Mouse (Mus musculus): ENCODE data around the gene Tgfbrap1. TPM values are rescaled to one million over a fixed set of nuclear protein-coding genes. Genes with fewer than 3 reads are reported as not detected.

Gene Tgfbrap1
- total RNA-seq, 1 experiment from 2014 or later, result 35.9 TPM

DNA sequence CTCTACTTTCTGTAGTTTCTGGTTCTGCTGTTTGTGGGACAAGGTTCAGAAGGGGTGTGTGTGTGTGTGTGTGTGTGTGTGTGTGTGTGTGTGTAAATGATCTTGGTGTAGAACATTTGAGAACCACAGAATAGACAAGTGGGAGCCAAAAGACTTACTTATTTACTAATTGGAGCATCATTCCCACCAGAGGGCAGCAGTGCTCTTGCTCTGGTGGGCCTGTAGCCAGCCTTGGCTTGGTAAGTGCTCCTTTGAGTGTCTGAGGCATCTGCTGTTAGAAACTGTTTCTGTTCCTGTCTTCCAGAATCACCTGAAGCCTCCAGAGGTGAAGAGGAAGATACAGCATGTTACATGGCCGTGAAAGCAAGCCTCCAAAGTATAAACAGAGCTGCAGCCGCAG, 14.4 kb upstream of the Tgfbrap1 start:
- DNase-seq, result peak; percentile 50

DNA sequence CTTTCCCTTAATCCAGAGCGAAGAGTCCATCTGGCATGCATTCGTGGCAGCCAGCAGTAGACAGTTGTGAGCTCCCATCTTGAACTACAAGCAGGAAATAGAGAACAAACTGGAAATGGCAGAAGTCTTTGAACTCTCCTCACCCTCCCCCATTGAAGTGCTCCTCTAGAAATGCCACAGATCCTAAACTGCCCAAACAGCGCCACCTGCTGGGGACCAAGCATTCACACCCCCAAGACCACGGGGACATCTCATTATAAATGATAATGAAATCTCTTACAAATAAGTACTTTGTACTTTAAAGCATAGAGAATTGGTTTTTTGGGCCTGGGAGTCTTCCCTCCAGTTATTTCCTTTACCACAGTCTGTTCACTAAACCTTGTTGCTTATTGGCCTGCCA, 12.1 kb upstream of the Tgfbrap1 start:
- peak; percentile 70 for DNase-seq

DNA sequence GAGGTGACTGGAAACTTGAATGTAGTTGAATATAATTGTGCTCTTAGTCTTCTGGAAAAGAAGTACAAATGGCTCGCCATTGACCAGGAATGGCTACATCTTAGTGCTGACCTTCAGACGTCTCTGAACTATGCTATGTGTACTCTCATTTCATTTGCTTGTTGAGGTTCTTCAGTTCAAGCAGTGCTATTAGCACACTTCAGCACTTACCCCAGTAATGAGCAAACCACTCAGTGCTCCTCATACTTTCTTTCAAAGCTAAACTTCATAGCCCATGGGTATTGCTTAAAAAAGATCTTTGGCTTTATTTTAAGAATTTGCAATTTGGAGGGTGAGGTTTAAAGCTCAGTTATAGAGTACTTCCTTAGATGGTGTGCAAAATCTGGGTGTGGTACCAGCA, 10.3 kb upstream of the Tgfbrap1 start:
- DNase-seq, result no peak

DNA sequence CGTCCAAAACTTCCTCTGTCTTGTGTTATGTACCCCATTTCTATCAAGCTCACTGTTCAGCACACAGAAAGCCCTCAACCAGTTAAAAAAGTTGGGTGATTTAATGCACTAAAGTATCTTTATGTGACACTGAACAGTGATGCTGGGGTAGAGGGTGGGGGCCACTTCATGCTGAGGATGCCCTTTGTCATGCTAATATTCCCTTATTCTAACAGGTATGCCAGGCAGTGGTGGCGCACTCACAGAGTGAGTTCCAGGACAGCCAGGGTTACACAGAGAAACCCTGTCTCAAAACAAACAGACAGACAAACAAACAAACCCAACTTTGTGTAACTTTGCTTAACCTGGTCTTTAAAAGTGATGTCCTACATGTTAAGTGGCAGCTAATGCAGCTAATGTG, 4.2 kb downstream of the Tgfbrap1 start:
- no peak for DNase-seq

DNA sequence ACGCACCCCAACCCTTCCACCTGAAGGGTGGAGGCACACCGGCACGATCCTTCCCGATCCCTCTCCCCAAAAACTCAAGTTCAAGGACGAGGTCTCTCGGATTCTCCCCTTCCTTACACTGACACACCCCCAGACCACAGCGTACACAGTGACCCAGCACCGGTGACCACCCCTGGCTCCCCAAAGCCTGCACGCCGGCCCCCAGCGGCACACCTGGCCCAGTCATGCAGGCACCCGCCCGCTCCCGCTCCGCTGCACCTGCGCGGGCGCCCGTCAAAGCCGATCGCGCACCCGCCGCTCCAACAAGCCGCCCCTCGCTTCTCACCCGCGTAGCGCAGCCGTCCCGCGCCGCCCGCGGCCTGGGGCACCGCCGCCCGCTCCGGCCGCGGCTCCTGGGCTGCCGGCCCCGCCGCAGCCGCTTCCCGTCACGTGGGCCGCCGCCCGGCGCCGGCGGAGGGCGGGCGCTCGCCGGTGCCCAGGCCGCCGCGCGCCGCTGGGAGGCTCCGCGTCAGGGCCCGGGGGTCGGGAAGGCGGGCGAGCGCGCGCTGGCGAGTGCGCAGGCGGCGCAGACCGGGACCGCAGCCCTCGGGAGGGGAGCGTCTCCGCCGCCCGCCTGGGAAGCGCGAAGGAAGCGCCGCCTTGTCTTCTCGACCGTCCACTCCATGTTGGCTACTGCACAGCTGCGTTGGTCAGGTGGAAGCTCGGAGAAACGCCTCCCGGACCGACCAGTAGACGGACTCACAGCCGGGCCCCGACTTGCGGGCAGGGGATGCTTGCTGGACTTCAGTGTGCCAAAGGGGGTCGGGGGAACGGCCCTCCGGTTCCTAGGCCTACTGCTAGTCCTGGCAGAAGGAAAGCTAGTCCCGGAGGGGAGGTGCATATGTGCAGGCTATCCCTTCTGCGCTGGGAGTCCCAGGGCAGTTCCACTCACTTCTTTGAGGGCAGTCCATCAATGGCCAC, 6.1 kb downstream of the Tgfbrap1 start:
- DNase-seq, result peak; percentile 74

DNA sequence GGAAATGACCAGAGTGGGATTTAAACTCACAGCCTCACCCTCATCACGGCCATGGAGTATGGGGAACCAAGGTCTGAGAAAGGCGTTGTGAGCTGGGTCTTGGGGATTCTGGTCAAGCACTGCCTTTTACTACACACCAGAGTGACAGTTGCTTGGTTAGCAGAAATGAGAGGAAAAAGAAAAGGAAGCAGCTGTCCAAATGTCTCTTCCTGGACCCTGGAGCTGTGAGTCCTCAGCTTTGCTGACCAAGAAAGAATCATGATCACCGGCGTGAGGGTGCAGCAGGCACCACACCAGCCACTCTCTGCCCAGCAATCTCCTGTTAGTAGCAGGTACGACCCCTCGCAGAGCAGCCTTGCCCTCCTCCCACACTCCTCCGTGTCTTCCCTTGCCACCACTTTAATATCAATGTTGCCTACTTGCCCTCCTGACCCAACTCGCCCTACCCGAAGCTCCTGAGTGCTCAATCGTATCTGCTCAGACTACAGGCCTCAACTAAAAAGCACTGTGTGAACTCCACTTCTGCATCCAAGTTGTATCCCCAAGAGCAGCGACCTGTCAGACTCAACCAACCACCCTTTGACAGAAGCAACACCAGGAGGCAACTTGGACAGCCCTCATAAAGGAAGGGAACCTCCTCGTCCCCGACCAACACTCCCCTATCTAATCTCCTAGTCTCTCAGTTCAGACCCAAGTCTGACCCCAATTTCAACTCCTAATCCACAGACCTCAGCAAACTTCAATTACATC, 7.0 kb downstream of the Tgfbrap1 start:
- no peak for DNase-seq

DNA sequence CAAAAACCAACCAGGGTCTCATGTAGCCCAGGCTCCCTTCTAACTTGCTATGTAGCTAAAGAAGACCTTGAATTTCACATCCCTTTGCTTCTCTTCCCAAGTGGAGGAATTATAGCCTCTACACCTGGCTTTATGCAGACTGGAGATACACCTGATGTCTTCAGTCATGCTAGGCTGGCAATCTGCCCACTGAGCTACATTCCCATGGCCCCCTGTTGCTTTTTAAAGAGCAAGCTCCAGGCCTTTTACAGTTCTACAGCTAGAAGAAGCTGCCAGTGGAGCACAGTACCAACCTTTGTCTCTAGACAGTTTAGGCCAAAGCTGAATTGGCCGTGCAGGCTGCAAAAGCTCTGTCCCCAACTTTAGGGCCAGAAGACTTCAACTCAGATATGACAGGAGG, 8.0 kb downstream of the Tgfbrap1 start:
- no peak for DNase-seq

DNA sequence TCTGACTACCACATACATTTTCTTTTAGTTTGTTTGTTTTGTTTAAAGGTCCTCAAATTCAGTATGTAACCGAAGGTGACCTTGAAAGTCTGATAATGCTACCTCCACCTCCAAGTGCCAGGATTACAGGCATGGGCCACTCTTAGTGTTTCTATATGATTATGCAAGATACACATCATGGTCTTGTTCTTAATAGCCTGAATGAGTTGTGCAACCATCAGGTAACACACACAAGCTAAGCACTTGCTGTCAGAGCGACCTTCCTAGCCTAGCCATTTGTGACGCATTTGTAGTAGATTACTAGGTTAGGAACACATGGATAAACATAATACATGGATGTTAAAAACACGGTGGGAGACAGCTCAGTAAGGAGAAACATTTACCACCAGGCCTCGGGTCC, 15.5 kb downstream of the Tgfbrap1 start:
- no peak for DNase-seq

DNA sequence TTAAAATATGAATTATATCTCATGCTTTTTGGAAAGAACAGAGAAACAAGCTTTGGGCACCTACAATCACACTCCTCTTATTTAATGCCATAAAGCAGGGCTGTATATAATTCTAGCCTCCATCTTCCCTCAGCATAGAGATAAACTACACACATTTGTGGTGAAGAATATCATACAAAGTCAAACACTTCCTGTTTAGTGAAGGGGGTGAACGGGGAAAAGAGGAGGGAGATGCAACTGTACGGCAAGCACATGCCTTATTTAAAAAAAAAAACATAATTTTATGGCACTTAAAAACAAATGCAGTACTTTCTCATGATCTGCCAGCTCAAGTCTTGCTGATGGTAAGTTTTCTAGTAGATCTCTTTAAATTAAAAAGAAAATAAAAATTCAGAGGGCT, 20.3 kb downstream of the Tgfbrap1 start:
- no peak for DNase-seq

DNA sequence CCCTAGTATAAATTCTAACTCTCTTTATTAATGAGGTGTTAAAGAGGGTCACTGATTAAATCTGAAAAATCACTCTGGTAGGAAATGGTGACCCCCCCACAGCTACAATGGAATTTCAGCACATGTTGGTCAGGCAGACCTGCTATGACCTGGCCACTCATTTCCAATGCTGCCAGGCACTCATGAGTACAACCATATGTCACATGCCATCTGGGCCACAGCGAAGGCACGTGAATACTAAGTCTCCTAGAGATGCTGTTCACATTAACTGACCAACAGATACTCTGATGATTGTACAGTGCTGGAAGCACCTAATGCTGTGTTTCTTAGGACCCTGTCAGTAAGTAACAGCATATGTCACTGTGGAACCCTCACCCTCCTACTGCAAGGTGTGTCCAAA, 23.6 kb downstream of the Tgfbrap1 start:
- DNase-seq, result no peak

DNA sequence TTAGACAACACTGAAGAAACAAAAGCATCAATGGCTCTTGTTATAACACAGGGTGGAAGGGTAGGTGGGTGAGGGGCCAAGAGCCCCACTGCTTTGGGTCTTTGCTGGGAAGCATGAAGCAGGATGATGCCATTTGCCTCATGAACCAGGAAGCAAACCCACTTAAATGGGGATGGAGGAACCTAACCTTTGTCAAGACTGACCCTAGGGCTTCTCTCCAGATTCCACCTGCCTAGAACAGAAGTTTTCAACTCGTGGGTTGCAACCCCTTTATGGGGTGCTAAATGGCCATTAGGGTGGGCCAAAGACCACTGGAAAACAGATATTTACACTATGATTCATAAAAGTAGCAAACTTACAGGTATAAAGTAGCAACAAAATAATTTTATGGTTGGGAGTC, 25.9 kb downstream of the Tgfbrap1 start:
- DNase-seq, result no peak

DNA sequence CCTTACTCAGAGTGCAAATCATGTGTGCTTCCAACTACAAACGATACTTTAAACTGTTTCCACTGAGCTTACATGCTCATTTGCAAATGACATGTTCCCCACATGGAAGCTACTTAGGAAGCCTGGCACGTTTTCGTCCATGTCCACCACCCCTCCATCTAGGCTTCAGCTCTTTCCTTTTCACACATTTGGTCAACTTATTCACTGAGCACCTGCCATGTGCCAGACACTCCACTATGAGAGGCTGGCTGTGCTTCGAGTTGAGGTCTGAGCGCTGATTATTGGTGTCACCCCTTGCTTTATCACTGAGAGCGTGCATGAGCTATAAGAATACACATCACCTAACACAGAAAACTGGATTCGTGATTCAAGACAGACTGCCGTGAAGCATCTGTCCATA, 26.4 kb downstream of the Tgfbrap1 start:
- DNase-seq, result no peak

DNA sequence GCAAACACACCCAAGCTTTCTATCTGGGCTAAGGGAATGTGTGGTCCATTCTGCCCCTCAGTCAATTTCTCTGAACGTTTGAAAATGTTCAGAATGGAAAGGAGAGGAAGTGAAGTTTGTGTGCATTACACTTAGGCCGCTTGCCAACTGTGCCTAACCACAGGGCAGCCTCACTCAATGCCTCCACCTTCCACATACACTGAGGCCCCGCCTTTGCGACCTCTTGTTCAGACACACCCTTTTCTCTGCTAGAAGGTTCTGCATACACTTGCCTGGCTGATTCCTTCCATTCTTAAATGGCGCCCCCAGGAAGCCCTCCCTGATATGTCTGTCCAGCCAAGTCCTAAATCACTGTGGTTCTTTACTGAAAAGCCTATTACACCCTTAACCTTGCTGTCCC, 27.7 kb downstream of the Tgfbrap1 start:
- DNase-seq, result no peak

DNA sequence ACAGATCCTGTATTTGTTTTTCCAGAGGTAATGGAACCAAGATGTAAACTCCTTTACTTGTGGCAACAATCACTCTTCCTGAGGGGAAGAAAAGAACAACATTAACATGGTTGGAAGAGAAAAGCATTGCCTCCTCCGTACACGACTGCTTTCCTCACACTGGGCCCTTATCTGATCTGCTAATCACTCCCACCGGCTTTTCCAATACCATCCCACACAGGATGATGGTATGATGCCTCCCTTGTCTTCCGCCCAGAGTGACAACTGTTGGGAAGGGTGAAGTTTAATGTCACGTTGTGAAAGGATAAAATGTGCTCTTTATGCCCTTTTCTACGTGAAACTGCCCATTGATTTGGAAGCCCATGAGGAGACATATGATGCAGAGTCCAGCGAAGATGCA, 30.9 kb downstream of the Tgfbrap1 start:
- no peak for DNase-seq

DNA sequence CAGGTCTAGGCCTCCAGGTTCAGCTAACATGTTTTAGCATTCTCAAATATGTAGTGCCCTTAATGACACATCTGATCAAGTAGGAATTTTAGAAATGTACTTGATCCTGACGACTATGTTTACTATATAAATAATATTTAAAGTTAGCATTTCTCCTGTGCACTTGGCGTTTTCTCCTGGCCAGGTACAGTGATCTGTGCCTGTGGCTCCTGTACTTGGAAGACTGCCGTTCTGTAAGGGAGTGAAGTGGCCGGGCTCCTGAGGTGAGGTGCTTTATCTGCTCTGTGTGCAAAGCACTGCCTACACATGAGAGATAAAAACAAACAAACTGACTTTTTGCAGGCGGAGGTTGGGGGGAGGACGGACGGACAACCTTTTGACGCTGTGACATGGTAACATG, 31.9 kb downstream of the Tgfbrap1 start:
- no peak for DNase-seq

DNA sequence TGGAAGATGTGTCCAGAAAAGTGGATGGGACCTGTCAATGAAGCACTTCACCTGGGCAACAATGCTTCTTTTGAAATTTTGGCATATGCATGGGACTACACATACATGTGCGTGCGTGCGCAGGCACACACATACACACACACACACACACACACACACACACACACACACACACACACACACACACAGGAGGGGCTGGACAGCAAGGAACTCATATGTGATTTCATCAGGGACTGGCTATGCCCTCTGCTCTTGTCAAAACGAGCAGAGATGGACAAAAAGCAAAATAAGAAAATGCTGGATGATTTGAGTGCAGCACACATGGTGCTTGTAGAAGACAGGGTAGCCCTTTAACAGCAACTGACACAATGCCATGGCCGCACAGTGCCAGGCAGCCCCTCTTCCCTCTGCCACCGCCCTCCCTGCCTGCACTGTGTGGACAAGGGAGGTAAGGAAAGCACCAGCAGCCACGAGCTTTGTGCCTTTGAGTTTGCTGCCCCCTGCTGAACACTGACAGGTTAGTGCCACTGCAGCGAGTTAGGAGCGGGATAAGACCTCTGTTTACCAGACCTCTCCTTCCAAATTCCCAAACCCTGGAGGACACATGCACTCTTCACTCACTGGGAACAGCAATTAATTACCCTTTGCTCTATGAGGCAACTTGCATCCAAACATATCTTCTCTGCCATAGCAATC, 32.7 kb downstream of the Tgfbrap1 start:
- DNase-seq, result peak; percentile 61

DNA sequence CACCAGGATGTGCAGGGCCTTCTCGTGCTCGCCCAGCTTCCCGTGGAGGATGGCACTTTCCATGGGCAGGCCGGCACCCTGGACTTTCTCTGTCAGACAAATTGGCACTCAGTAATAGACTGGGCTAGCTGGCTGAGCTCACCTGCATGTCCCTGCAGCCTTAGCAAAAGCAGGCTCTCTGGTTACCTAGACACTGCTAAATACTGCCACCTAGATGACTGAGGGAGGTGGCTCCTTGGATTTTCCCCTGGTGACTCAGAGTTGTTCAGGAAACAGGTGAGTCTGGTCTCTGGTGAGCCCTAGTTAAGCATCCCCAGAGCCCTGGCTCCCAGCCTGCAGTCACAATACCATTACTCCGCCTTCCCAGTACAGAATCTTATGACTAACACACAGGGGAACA, 46.5 kb downstream of the Tgfbrap1 start:
- DNase-seq, result no peak

DNA sequence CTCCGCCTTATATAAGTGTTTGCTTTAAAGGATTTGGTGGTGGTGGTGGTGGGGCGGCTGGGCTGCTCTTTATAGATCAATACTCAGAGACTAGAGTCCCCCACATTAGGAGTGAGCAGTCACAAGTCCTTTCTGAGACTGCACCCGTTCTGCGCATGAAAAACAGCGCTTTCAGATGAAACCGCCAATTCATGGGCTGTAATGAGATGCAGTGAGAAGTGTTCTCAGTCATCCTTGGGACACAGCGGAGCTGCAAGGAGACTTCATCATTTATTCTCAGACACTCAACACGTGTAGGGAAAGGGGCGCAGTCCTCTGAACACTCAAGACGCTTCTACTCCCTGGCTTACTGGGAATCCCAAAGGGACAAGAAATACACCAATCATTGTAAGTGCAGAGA, 50.6 kb downstream of the Tgfbrap1 start:
- no peak for DNase-seq

DNA sequence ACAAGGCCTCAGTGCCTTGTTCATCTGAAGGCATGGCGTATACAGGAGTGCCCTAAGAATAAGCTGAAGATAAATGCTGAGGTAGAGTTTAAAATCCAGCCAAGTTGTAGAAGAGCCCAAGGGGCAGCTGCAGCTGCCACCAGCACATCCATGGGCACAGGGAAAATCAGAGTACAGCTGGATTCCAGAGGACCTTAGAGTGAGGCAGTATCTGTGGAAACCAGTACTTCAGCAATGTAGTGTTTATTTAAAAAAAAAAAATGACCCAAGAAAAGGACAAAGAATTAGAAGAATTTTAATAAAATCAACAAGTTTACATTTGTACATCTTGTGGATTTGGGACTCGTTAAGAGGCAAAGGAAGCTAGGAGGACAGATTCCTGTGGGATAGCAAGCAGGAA, 51.4 kb downstream of the Tgfbrap1 start:
- no peak for DNase-seq

DNA sequence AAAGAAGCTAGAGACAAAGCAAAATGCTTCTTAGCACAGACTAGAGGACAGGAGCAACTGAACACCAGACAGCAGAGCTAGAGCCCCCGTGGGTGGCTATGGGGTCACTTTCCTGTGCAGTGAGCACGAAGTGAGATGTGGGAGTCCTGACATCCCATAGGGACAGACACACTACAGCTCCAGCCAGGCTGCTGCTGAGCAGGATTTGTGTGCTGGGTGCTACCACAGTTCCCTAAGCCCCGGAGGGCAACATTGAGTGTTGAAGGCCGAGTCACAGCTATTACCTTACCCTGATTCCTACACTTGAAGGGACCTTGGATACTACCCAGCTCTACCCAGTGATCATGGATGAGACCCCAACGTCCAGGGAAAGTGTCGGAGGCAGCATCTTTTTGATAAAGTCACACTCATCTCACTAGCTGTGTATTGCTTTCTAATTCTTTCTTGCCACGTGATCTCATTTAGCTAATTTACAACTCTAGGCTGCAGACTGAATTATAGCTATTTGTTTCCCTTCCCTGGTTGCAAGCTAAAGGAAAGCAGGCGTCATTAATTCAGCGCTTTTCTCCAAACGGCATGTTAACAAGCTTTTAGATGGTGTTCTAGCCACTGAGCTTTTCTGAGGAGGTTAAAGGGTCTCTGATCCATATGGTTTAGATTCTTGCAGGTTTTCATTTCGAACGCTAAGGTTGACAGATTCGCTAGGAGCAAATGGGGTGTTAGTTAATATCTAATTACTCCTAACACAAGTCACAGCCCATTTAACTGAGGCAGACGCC, 53.0 kb downstream of the Tgfbrap1 start:
- DNase-seq, result no peak

DNA sequence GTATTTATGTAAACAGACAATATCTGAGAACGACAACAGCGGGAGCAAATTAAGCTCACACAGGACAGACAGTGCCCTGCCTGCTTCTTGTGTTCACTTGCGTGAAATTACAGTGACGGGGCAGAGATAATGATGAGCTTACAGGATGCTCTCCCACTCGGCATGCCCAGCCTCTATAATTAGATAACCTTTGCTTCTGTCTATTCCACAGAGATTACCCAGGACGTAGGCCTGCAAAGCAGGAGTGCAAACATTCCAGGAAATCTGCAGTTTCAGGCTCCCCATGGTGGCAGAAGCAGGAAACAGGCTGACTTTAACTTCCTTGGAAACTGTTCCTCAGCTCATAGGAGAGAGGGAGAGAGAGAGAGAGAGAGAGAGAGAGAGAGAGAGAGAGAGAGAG, 56.2 kb downstream of the Tgfbrap1 start:
- DNase-seq, result no peak

DNA sequence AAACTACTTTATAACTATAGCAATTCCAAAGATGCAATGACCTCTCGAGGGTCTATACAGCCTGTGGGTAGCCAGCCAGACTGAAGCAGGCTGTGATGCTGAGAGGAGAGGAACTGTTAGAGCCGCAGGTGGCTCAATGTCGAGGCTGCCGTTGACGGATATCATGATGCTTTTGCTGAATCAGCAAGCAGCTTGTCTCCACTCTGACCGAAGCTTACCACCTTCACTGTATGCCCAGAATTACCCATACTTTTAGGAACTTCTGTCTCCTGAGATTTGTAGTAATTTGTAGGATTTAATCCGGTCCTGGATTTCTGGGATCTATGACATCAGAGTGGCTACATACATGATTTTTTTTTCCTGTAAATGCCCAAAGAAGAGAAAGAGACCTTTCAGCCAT, 62.4 kb downstream of the Tgfbrap1 start:
- no peak for DNase-seq

All from adrenal gland, postnatal 25 days (tissue).